Mouse (Mus musculus) c-Kit-positive CD71-negative TER-119-negative erythroid progenitor cells, embryonic 14.5 days (primary cell): ENCODE results near the gene Midn.
A peak's percentile ranks its signal among the peaks of the same experiment; 100 is the strongest.

ENCODE experiments used
- DNase-seq: peaks from one replicate; pipeline ENCODE4 v3.0.0-alpha.2; 2013; ENCODE audit warnings: low read depth

Midn gene

DNA sequence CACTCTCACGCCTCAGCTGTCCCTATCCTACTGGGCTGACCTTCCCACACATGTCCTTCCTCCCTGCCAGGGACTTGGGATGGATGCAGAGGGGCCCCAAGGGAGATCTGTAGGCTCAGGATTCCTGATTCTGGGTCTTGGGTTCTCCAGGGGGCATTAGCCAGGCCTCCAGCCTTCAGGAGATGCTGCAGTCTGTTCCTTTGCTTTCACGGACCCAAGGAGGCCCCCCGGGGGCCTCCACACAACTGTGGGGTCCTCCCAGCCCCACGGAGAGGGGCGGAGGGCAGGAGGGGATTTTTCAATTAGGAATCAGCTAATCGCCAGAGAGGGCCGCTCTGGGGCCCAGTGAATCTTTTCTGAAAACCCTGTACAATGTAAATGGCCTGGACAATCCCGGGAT, 46.4 kb downstream of the Midn start:
- no peak for DNase-seq

DNA sequence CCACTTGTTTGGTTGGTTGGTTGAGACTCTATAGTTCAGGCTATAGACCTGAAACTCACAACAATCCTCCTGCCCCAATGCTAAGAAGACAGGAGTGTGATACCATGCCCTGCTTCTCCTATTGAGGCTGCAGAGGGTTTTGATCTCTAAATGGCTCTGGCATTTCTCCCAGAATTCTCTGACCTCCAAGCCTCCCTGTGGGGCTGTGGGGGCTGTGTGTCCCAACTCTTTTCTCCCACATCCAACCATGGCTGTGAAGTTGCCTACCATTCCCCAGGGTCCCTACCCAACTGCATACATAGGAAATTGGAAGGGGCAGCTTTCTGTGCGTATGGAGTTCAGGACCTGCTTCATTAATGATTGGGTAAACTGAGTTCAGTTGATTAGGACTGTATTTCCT, 48.1 kb downstream of the Midn start:
- DNase-seq: no peak

DNA sequence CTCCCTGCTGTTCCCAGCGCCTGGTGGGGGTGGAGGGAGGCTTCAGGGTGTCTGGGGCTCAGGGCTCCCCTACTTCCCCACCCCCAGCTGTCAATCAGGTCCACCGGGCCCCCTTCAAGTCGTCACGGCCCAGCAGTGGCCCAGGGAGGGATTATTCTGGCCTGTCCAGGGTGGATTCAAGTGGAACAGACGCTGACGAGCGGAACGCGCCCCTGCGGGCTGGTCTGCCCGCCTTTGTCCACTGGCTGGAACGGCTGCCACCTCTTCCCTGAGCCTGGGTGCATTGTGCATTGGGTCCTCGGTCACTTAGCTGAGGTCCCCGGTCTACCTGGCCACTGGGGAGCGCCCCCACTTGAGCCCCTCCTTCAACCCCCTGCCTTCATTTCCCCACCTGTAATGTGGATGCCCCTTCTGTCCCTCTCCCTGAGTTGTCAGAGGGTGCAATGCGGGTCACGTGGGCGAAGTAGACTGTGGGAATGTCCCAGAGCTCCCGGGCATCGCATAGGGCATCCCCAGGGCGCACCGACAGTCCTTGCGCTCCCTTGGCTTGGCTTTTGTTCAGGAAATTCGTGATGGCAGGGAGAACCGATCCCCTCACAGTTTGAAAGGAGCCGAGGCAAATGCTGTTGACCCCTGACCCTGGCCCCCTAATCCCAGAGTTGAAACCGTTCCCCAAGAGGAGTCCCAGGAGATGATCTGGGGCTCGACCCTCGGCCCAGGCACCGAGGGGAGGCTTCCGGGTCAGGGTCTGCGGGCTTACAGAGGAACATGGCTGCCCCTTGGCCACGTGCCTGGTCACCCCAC, 48.9 kb downstream of the Midn start:
- DNase-seq: no peak

DNA sequence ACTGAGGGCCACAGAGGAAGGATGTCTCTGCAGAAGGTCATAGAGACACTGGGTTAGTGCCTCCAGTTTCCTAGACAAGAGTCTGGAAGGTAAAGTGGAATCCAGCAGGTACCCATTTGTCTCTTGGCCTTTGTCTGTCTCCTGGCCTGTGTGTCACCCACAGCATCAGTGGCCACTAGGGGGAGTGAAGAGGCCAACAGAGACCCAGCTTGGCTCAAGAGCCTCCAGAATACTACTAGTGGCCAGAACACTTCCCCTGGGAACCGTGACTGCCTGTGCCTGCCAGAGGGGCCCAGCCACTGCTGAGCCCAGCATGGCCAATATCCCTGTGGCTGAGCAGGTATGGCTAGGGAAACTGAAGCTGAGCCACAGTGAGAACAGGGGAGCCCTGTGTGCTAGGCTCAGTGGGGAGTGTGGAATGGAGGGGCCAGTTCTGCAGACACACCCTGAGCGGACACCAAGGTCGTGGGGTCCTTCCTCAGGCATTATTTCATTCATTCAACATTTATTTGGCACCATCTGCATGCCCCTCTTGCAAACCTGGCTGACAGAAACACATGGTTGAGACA, 51.5 kb downstream of the Midn start:
- peak; percentile 85 for DNase-seq

DNA sequence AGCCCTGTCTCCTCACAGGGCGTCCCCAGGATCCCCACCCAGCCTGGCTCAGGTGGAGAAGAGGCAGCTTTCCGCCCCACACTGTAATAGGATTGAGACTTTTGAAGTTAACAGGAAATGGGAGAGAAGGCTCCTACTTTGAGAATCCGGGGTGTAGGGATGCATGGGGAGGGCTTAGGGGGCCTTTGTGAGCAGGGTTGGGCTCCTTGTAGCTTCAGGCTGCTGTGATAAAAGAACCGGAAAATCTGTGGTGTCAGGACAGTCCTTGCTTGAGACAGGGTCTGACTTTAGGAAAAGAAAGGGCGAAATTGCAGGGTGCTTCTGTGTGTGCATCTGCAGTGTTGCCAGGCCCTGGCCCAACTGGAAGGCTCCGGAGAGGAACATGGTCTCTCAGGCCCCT, 52.4 kb downstream of the Midn start:
- no peak for DNase-seq

DNA sequence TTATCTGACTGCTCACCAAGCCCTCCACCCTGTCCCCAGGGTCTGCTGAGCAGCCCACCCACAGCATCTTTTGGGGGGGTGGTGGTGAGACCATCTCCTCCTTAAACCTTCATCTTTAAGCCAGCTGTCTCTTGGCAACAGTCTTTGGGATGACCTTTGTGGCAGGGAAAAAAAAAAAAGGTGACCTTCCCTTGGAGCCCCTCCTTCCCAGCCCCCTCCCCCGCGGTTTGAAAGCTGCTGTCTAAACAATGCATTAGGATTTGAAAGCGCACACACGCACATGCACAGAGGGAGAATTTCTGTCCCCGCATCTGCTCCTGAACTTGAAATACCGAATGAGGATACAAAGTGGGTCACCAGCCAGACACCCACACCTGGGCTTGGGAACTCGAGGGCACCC, 56.0 kb downstream of the Midn start:
- DNase-seq: no peak

GRCm38 (mm10) chr10:80207201-80207600, 59.1 kb downstream of the Midn start:
- no peak for DNase-seq

DNA sequence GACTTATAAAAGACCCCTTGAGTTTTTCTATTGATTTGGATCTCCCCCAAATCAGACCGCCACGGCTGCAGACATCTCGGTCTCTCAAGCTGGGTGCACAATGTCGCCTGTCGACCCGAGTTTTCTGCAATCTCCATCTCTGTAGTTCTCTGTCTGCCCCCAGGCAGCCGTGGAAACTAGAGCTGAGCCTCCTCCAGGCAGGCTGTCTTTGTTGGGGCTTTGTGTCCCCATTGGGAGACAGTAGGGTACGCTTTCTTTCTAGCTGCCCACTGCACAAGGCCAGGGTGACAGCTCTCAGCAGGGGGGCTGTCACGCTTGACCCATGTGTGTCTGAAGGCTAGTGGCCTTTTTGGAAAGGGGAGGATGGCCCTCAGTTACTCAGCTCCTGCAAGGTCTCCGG, 59.6 kb downstream of the Midn start:
- DNase-seq: no peak
